Mouse (Mus musculus): ENCODE measurements around the gene Ubr7. TPM values are rescaled to one million over a fixed set of nuclear protein-coding genes. Genes with fewer than 3 reads are reported as not detected.

Gene Ubr7
- polyA plus RNA-seq, 1 experiment from 2014 or later: 43.5 TPM

- Histone ChIP-seq H3K4me2 (ENCODE audit: low read depth, low read length) (no peak overlapping the region), H3K36me3 (ENCODE audit: control insufficient read depth, insufficient read depth, low read length) (no peaks in the 10 kb centered on the region), H3K27me3 (ENCODE audit: control insufficient read depth, insufficient read depth, low read length) (no peaks in the 10 kb centered on the region), H3K27ac (ENCODE audit: low read depth, low read length) (no peak overlapping the region), H3K9me3 (ENCODE audit: control insufficient read depth, low read length) (no peaks in the 10 kb centered on the region), H3K4me1 (ENCODE audit: control insufficient read depth, insufficient read depth, low read length) (no peaks in the 10 kb centered on the region), H3K9ac (replicated peaks; ENCODE audit: low read depth, low read length) (no peak overlapping the region), H3K4me3 (ENCODE audit: low read depth, low read length) (no peak overlapping the region)
- no peak for ATAC-seq (ENCODE audit: low read depth)
- 56% methylated on average over 11 of the region's 11 CpGs for WGBS
Observed at GRCm38 (mm10) chr12:102722451-102722850, 35.3 kb upstream of the Ubr7 start.

- Histone ChIP-seq H3K4me1 (ENCODE audit: control insufficient read depth, insufficient read depth, low read length) (no peaks in the 10 kb centered on the region), H3K27ac (ENCODE audit: low read depth, low read length) (no peak overlapping the region), H3K36me3 (ENCODE audit: control insufficient read depth, insufficient read depth, low read length) (no peaks in the 10 kb centered on the region), H3K9me3 (ENCODE audit: control insufficient read depth, low read length) (no peaks in the 10 kb centered on the region), H3K9ac (replicated peaks; ENCODE audit: low read depth, low read length) (no peak overlapping the region), H3K27me3 (ENCODE audit: control insufficient read depth, insufficient read depth, low read length) (no peaks in the 10 kb centered on the region), H3K4me2 (ENCODE audit: low read depth, low read length) (no peak overlapping the region), H3K4me3 (ENCODE audit: low read depth, low read length) (no peak overlapping the region)
- 72% methylated on average over 8 of the region's 8 CpGs for WGBS
- no peak for ATAC-seq (ENCODE audit: low read depth)
Observed at GRCm38 (mm10) chr12:102722966-102723365, 34.8 kb upstream of the Ubr7 start.

- Histone ChIP-seq H3K27me3 (ENCODE audit: control insufficient read depth, insufficient read depth, low read length) (no peaks in the 10 kb centered on the region), H3K4me3 (ENCODE audit: low read depth, low read length) (no peak overlapping the region), H3K27ac (ENCODE audit: low read depth, low read length) (no peak overlapping the region), H3K4me1 (ENCODE audit: control insufficient read depth, insufficient read depth, low read length) (no peaks in the 10 kb centered on the region), H3K36me3 (ENCODE audit: control insufficient read depth, insufficient read depth, low read length) (no peaks in the 10 kb centered on the region), H3K4me2 (ENCODE audit: low read depth, low read length) (no peak overlapping the region), H3K9me3 (ENCODE audit: control insufficient read depth, low read length) (no peaks in the 10 kb centered on the region), H3K9ac (replicated peaks; ENCODE audit: low read depth, low read length) (no peak overlapping the region)
- 83% methylated on average over 6 of the region's 6 CpGs for WGBS
- ATAC-seq (ENCODE audit: low read depth): no peak
Observed at GRCm38 (mm10) chr12:102723861-102724260, 33.9 kb upstream of the Ubr7 start.

GRCm38 (mm10) chr12:102725146-102725545 lies 32.6 kb upstream of the Ubr7 start:
- Histone ChIP-seq H3K4me1 (ENCODE audit: control insufficient read depth, insufficient read depth, low read length) (peaks cover 7% of the 10 kb centered on the region; the same call in 1 of the 2 replicates), H3K9me3 (ENCODE audit: control insufficient read depth, low read length) (no peaks in the 10 kb centered on the region), H3K4me2 (ENCODE audit: low read depth, low read length) (no peak overlapping the region), H3K4me3 (ENCODE audit: low read depth, low read length) (no peak overlapping the region), H3K36me3 (ENCODE audit: control insufficient read depth, insufficient read depth, low read length) (no peaks in the 10 kb centered on the region), H3K27me3 (ENCODE audit: control insufficient read depth, insufficient read depth, low read length) (no peaks in the 10 kb centered on the region), H3K27ac (ENCODE audit: low read depth, low read length) (no peak overlapping the region), H3K9ac (replicated peaks; ENCODE audit: low read depth, low read length) (no peak overlapping the region)
- ATAC-seq (ENCODE audit: low read depth): no peak
- WGBS: 95% methylated on average over 6 of the region's 6 CpGs

GRCm38 (mm10) chr12:102725761-102726175 lies 32.0 kb upstream of the Ubr7 start:
- no peak overlapping the region for H3K9ac ChIP-seq (replicated peaks; ENCODE audit: low read depth, low read length)
- WGBS: 70% methylated on average over 7 of the region's 7 CpGs
- H3K4me3 ChIP-seq (ENCODE audit: low read depth, low read length): no peak overlapping the region
- H3K9me3 ChIP-seq (ENCODE audit: control insufficient read depth, low read length): no peaks in the 10 kb centered on the region
- H3K36me3 ChIP-seq (ENCODE audit: control insufficient read depth, insufficient read depth, low read length): no peaks in the 10 kb centered on the region
- H3K4me2 ChIP-seq (ENCODE audit: low read depth, low read length): no peak overlapping the region
- no peaks in the 10 kb centered on the region for H3K27me3 ChIP-seq (ENCODE audit: control insufficient read depth, insufficient read depth, low read length)
- peaks cover 10% of the 10 kb centered on the region; the same call in 1 of the 2 replicates for H3K4me1 ChIP-seq (ENCODE audit: control insufficient read depth, insufficient read depth, low read length)
- ATAC-seq (ENCODE audit: low read depth): no peak
- H3K27ac ChIP-seq (ENCODE audit: low read depth, low read length): no peak overlapping the region

GRCm38 (mm10) chr12:102729855-102730797 lies 27.6 kb upstream of the Ubr7 start:
- H3K9ac ChIP-seq (replicated peaks; ENCODE audit: low read depth, low read length): no peak overlapping the region
- 23% methylated on average over 26 of the region's 26 CpGs for WGBS
- no peaks in the 10 kb centered on the region for H3K27me3 ChIP-seq (ENCODE audit: control insufficient read depth, insufficient read depth, low read length)
- peak overlapping the region; percentile 51 for H3K4me2 ChIP-seq (ENCODE audit: low read depth, low read length)
- H3K27ac ChIP-seq (ENCODE audit: low read depth, low read length): peak overlapping the region; percentile 78
- peak; percentile 98 for ATAC-seq (ENCODE audit: low read depth)
- H3K9me3 ChIP-seq (ENCODE audit: control insufficient read depth, low read length): no peaks in the 10 kb centered on the region
- H3K4me3 ChIP-seq (ENCODE audit: low read depth, low read length): peak overlapping the region; percentile 7; the same call in 1 of the 2 replicates
- peaks cover 18% of the 10 kb centered on the region; the same call in 1 of the 2 replicates for H3K4me1 ChIP-seq (ENCODE audit: control insufficient read depth, insufficient read depth, low read length)
- H3K36me3 ChIP-seq (ENCODE audit: control insufficient read depth, insufficient read depth, low read length): no peaks in the 10 kb centered on the region

- peak; percentile 72 for ATAC-seq (ENCODE audit: low read depth)
- H3K4me1 ChIP-seq (ENCODE audit: control insufficient read depth, insufficient read depth, low read length): peaks cover 18% of the 10 kb centered on the region; the same call in 1 of the 2 replicates
- no peaks in the 10 kb centered on the region for H3K27me3 ChIP-seq (ENCODE audit: control insufficient read depth, insufficient read depth, low read length)
- no peaks in the 10 kb centered on the region for H3K36me3 ChIP-seq (ENCODE audit: control insufficient read depth, insufficient read depth, low read length)
- H3K4me3 ChIP-seq (ENCODE audit: low read depth, low read length): peak overlapping the region; percentile 7
- H3K9ac ChIP-seq (replicated peaks; ENCODE audit: low read depth, low read length): no peak overlapping the region
- peak overlapping the region; percentile 78 for H3K27ac ChIP-seq (ENCODE audit: low read depth, low read length)
- no peaks in the 10 kb centered on the region for H3K9me3 ChIP-seq (ENCODE audit: control insufficient read depth, low read length)
- 6% methylated on average over 16 of the region's 16 CpGs for WGBS
- H3K4me2 ChIP-seq (ENCODE audit: low read depth, low read length): peak overlapping the region; percentile 51
Observed at GRCm38 (mm10) chr12:102730798-102731619, 26.8 kb upstream of the Ubr7 start.

GRCm38 (mm10) chr12:102733381-102733780 lies 24.4 kb upstream of the Ubr7 start:
- no peak overlapping the region for H3K27ac ChIP-seq (ENCODE audit: low read depth, low read length)
- no peaks in the 10 kb centered on the region for H3K9me3 ChIP-seq (ENCODE audit: control insufficient read depth, low read length)
- no peak overlapping the region for H3K4me3 ChIP-seq (ENCODE audit: low read depth, low read length)
- no peak for ATAC-seq (ENCODE audit: low read depth)
- H3K4me2 ChIP-seq (ENCODE audit: low read depth, low read length): no peak overlapping the region
- H3K4me1 ChIP-seq (ENCODE audit: control insufficient read depth, insufficient read depth, low read length): peaks cover 18% of the 10 kb centered on the region; the same call in 1 of the 2 replicates
- no peaks in the 10 kb centered on the region for H3K36me3 ChIP-seq (ENCODE audit: control insufficient read depth, insufficient read depth, low read length)
- H3K9ac ChIP-seq (replicated peaks; ENCODE audit: low read depth, low read length): no peak overlapping the region
- WGBS: 20% methylated on average over 4 of the region's 5 CpGs
- H3K27me3 ChIP-seq (ENCODE audit: control insufficient read depth, insufficient read depth, low read length): no peaks in the 10 kb centered on the region
